In the genomic region with DNA sequence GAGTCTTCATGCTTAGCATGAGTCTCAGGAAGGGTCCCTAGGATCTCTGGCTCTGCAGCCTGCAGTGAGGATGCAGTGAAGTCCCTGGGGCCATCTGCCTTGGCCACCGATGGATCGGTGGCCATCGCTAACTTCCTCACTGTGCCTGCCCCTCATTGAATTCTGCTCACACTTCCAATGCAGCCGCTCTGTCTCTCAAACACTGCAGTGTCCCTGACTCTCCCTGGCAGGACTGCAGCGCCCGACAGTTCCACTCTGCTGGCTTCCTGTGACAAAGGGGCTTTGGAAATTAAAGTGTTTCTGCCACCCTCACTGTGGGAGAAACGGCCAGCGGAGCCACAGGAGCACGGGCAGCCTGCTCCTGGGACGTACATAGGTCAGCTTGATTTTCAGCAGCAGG, we compare ENCODE assay signal across 17 mouse cellular contexts.
DNase-seq lines count a peak whose midpoint lies in the region; ATAC-seq and TF ChIP-seq lines count a peak whose summit lies in the region.
"Had no signal": no experiment of that assay in that cellular context is flagged by ENCODE, and none has a peak within 500 bp of the region (broad histone marks: within the 10 kb centered on the region; RNA-seq: fewer than 3 reads in every experiment).

No protein-coding gene starts in this region.

- no peak overlapping the region for H3K9ac ChIP-seq in kidney, embryonic 16.5 days (replicated peaks; ENCODE audit: low read length)
- H3K9ac ChIP-seq in forebrain, postnatal 0 days = peak overlapping the region; percentile 28; the same call in 1 of the 2 replicates
- no peak overlapping the region for H3K9ac ChIP-seq in limb, embryonic 14.5 days (ENCODE audit: low read depth, low read length, severe bottlenecking)
- no peak overlapping the region for H3K9ac ChIP-seq in intestine, postnatal 0 days (ENCODE audit: low read depth, low read length)
- no peak overlapping the region for H3K9ac ChIP-seq in stomach, postnatal 0 days (ENCODE audit: low read length)
- H3K9ac ChIP-seq: liver, embryonic 14.5 days had no signal

- no peaks in the 10 kb centered on the region for H3K9me3 ChIP-seq in kidney, embryonic 16.5 days (ENCODE audit: low read length)
- H3K9me3 ChIP-seq in embryonic facial prominence, embryonic 10.5 days = no peaks in the 10 kb centered on the region
- H3K9me3 ChIP-seq in forebrain, postnatal 0 days (ENCODE audit: low read length) = no peaks in the 10 kb centered on the region
- H3K9me3 ChIP-seq in limb, embryonic 14.5 days (ENCODE audit: control insufficient read depth, low read length) = no peaks in the 10 kb centered on the region
- H3K9me3 ChIP-seq in intestine, postnatal 0 days (ENCODE audit: control insufficient read depth) = no peaks in the 10 kb centered on the region
- H3K9me3 ChIP-seq in stomach, postnatal 0 days (ENCODE audit: control insufficient read depth, low read length) = no peaks in the 10 kb centered on the region
- H3K9me3 ChIP-seq: G1E; heart, embryonic 10.5 days; megakaryocyte, embryonic 14.5 days had no signal

- H3K36me3 ChIP-seq in kidney, embryonic 16.5 days (ENCODE audit: insufficient read depth, low read length) = no peaks in the 10 kb centered on the region
- H3K36me3 ChIP-seq in embryonic facial prominence, embryonic 10.5 days (replicated peaks) = no peaks in the 10 kb centered on the region
- H3K36me3 ChIP-seq in forebrain, postnatal 0 days (ENCODE audit: insufficient read depth) = peaks cover 22% of the 10 kb centered on the region; the same call in 1 of the 2 replicates
- H3K36me3 ChIP-seq in limb, embryonic 14.5 days (ENCODE audit: control insufficient read depth, insufficient read depth, low read length) = no peaks in the 10 kb centered on the region
- no peaks in the 10 kb centered on the region for H3K36me3 ChIP-seq in intestine, postnatal 0 days (ENCODE audit: control insufficient read depth, insufficient read depth)
- no peaks in the 10 kb centered on the region for H3K36me3 ChIP-seq in stomach, postnatal 0 days (ENCODE audit: control insufficient read depth, insufficient read depth, low read length)
- H3K36me3 ChIP-seq: G1E; heart, embryonic 10.5 days had no signal

- H3K27ac ChIP-seq in kidney, embryonic 16.5 days (ENCODE audit: low read length) = no peak overlapping the region
- H3K27ac ChIP-seq in embryonic facial prominence, embryonic 10.5 days (replicated peaks) = peak overlapping the region; percentile 69
- H3K27ac ChIP-seq in forebrain, postnatal 0 days (ENCODE audit: low read depth, low read length) = peak overlapping the region; percentile 86
- 0 out of 2 replicates have a peak overlapping the region, but pooled peaks have one; percentile 8 for H3K27ac ChIP-seq in limb, embryonic 14.5 days (replicated peaks; ENCODE audit: low read depth, low read length)
- no peak overlapping the region for H3K27ac ChIP-seq in intestine, postnatal 0 days (ENCODE audit: low read depth, low read length)
- H3K27ac ChIP-seq in stomach, postnatal 0 days (replicated peaks) = no peak overlapping the region
- H3K27ac ChIP-seq: heart, embryonic 10.5 days; liver, embryonic 14.5 days had no signal

- no peak for TF ChIP-seq CTCF in forebrain, postnatal 0 days (IDR thresholded peaks at IDR 0.05; ENCODE audit: low read depth)
- no peak for TF ChIP-seq CTCF in intestine, postnatal 0 days (IDR thresholded peaks at IDR 0.05; ENCODE audit: low read depth)
- no peak for TF ChIP-seq CTCF in stomach, postnatal 0 days (IDR thresholded peaks at IDR 0.05; ENCODE audit: low read depth)

- H3K4me2 ChIP-seq in kidney, embryonic 16.5 days (replicated peaks; ENCODE audit: low read depth, low read length) = 0 out of 2 replicates have a peak overlapping the region, but pooled peaks have one; percentile 24
- no peak overlapping the region for H3K4me2 ChIP-seq in forebrain, postnatal 0 days (ENCODE audit: low read depth)
- no peak overlapping the region for H3K4me2 ChIP-seq in limb, embryonic 14.5 days (replicated peaks; ENCODE audit: low read depth, low read length, severe bottlenecking)
- H3K4me2 ChIP-seq in intestine, postnatal 0 days (replicated peaks; ENCODE audit: low read depth) = no peak overlapping the region
- H3K4me2 ChIP-seq in stomach, postnatal 0 days (replicated peaks; ENCODE audit: low read depth) = no peak overlapping the region

- DNase-seq in kidney, adult 11 months = no peak
- no peak for DNase-seq in embryonic facial prominence, embryonic 10.5 days (ENCODE audit: low spot score)
- no peak for DNase-seq in forebrain, postnatal 0 days
- no peak for DNase-seq in limb, embryonic 14.5 days (ENCODE audit: low spot score)
- DNase-seq in stomach, postnatal 0 days (ENCODE audit: low spot score) = no peak
- no peak for DNase-seq in thymus, postnatal 10 days (ENCODE audit: low spot score in 2 of 2)
- DNase-seq: B cell, adult 2 months; cerebellum, adult 11-12 months; gastrocnemius, postnatal 10 days; right cerebral cortex, postnatal 25 days; thymus, postnatal 14 days had no signal

- peaks cover 21% of the 10 kb centered on the region; the same call in 1 of the 2 replicates for H3K4me1 ChIP-seq in kidney, embryonic 16.5 days (ENCODE audit: insufficient read depth, low read length)
- H3K4me1 ChIP-seq in embryonic facial prominence, embryonic 10.5 days = peaks cover 37% of the 10 kb centered on the region
- H3K4me1 ChIP-seq in forebrain, postnatal 0 days (ENCODE audit: insufficient read depth) = peaks cover 6% of the 10 kb centered on the region; the same call in 1 of the 2 replicates
- peaks cover 8% of the 10 kb centered on the region; the same call in 1 of the 2 replicates for H3K4me1 ChIP-seq in limb, embryonic 14.5 days (ENCODE audit: control insufficient read depth, insufficient read depth, low read length)
- no peaks in the 10 kb centered on the region for H3K4me1 ChIP-seq in intestine, postnatal 0 days (replicated peaks; ENCODE audit: control insufficient read depth, insufficient read depth, low read length)
- H3K4me1 ChIP-seq in stomach, postnatal 0 days (replicated peaks; ENCODE audit: control insufficient read depth, insufficient read depth) = no peaks in the 10 kb centered on the region
- H3K4me1 ChIP-seq: megakaryocyte, embryonic 14.5 days had no signal

- no peak overlapping the region for H3K4me3 ChIP-seq in kidney, embryonic 16.5 days (ENCODE audit: low read length)
- H3K4me3 ChIP-seq in embryonic facial prominence, embryonic 10.5 days = no peak overlapping the region
- no peak overlapping the region for H3K4me3 ChIP-seq in forebrain, postnatal 0 days (ENCODE audit: low read depth, low read length)
- no peak overlapping the region for H3K4me3 ChIP-seq in limb, embryonic 14.5 days (replicated peaks; ENCODE audit: low read length)
- no peak overlapping the region for H3K4me3 ChIP-seq in intestine, postnatal 0 days (ENCODE audit: low read depth, low read length)
- no peak overlapping the region for H3K4me3 ChIP-seq in stomach, postnatal 0 days (ENCODE audit: low read depth, low read length)
- H3K4me3 ChIP-seq: heart, embryonic 10.5 days; megakaryocyte, embryonic 14.5 days had no signal

- TF ChIP-seq EP300 in stomach, postnatal 0 days (optimal IDR thresholded peaks at IDR 0.05) = no peak

- ATAC-seq in kidney, embryonic 16.5 days (ENCODE audit: low FRiP score, low TSS enrichment) = no peak
- peak; percentile 50; the same call in 1 of the 2 replicates for ATAC-seq in forebrain, postnatal 0 days
- no peak for ATAC-seq in limb, embryonic 14.5 days (ENCODE audit: low FRiP score, low read depth)
- ATAC-seq in intestine, postnatal 0 days = no peak
- ATAC-seq in stomach, postnatal 0 days (ENCODE audit: low FRiP score, low TSS enrichment) = no peak

- 46% methylated on average over 10 of the region's 10 CpGs for WGBS in kidney, embryonic 16.5 days
- 59% methylated on average over 10 of the region's 10 CpGs for WGBS in embryonic facial prominence, embryonic 10.5 days
- 44% methylated on average over 10 of the region's 10 CpGs for WGBS in forebrain, postnatal 0 days
- 63% methylated on average over 10 of the region's 10 CpGs for WGBS in limb, embryonic 14.5 days
- WGBS in intestine, postnatal 0 days = 76% methylated on average over 10 of the region's 10 CpGs
- 74% methylated on average over 10 of the region's 10 CpGs for WGBS in stomach, postnatal 0 days

- no peak for TF ChIP-seq POLR2A in limb, embryonic 14.5 days (IDR thresholded peaks at IDR 0.05; ENCODE audit: borderline replicate concordance, extremely low read depth, insufficient read depth, insufficient read length)

- no peaks in the 10 kb centered on the region for H3K27me3 ChIP-seq in kidney, embryonic 16.5 days (ENCODE audit: insufficient read depth, low read length)
- H3K27me3 ChIP-seq in embryonic facial prominence, embryonic 10.5 days (replicated peaks; ENCODE audit: low read depth, poor library complexity, severe bottlenecking) = 0 out of 2 replicates have a peak, but pooled peaks cover 8% of the 10 kb centered on the region
- H3K27me3 ChIP-seq in forebrain, postnatal 0 days (ENCODE audit: insufficient read depth, low read length) = no peaks in the 10 kb centered on the region
- H3K27me3 ChIP-seq in limb, embryonic 14.5 days (ENCODE audit: control insufficient read depth, insufficient read depth, low read length) = no peaks in the 10 kb centered on the region
- H3K27me3 ChIP-seq in intestine, postnatal 0 days (replicated peaks; ENCODE audit: control insufficient read depth, insufficient read depth, low read length) = no peaks in the 10 kb centered on the region
- no peaks in the 10 kb centered on the region for H3K27me3 ChIP-seq in stomach, postnatal 0 days (ENCODE audit: control insufficient read depth, insufficient read depth, low read length)

Comparison
In these comparisons a context has a peak if more than half of its experiments do, and no peak if none do; other contexts are left out.
1. H3K27ac ChIP-seq: peak in embryonic facial prominence, embryonic 10.5 days (single experiment), forebrain, postnatal 0 days (single experiment) and limb, embryonic 14.5 days (single experiment); none in kidney, embryonic 16.5 days (single experiment), intestine, postnatal 0 days (single experiment) and stomach, postnatal 0 days (single experiment).